Comparison of ENCODE assay signal across 26 mouse cellular contexts in the genomic region with DNA sequence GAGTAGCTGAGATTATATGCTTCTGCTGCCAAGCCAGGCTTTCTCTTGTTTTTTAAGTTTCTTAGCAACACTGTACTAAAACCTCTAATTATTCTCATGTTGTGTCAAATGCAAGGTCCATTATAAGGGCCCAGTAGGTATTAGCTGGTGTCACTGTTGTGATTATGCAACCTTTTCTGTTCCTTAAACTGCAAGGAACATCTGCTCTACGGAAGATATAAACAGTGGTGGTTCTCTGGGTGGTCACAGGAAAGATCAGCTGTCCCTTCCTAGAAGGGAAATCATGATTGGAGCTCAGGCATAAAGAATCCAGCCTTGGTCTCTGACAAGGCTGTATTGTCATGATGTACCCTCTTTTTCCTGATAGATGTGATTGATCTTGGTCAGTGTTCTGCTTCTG. TPM values are rescaled to one million over a fixed set of nuclear protein-coding genes. Genes with fewer than 3 reads are reported as not detected.
DNase-seq lines count a peak whose midpoint lies in the region; ATAC-seq lines count a peak whose summit lies in the region.
"Had no signal": no experiment of that assay in that cellular context is flagged by ENCODE, and none has a peak within 500 bp of the region (broad histone marks: within the 10 kb centered on the region; RNA-seq: fewer than 3 reads in every experiment).

No protein-coding gene starts in this region.

- no peak overlapping the region for H3K4me2 ChIP-seq in forebrain, embryonic 14.5 days (ENCODE audit: low read length)
- no peak overlapping the region for H3K4me2 ChIP-seq in kidney, embryonic 14.5 days (replicated peaks; ENCODE audit: low read depth, low read length)

- no peak for DNase-seq in forebrain, embryonic 14.5 days (ENCODE audit: low spot score)
- DNase-seq in adrenal gland, postnatal 25 days, result no peak
- no peak for DNase-seq in lung, adult 18-20 months
- DNase-seq: adrenal gland, adult 2 months; adrenal gland, adult 8-10 months; adrenal gland, postnatal 10 days; adrenal gland, postnatal 14 days; adrenal gland, postnatal 36 days; B cell, adult 2 months; cerebellum, adult 11 months; cerebellum, adult 11-12 months; cerebellum, adult 18-20 months had no signal

- no peaks in the 10 kb centered on the region for H3K27me3 ChIP-seq in forebrain, embryonic 14.5 days (replicated peaks; ENCODE audit: control insufficient read depth, insufficient read depth, low read length)
- no peaks in the 10 kb centered on the region for H3K27me3 ChIP-seq in kidney, embryonic 14.5 days (ENCODE audit: control insufficient read depth, insufficient read depth, low read length)
- H3K27me3 ChIP-seq: CH12.LX, Patski had no signal

- 92% methylated on average over 1 of the region's 1 CpGs for WGBS in forebrain, embryonic 14.5 days
- WGBS in kidney, embryonic 14.5 days, result 81% methylated on average over 1 of the region's 1 CpGs

- peak; percentile 58; the same call in 1 of the 2 replicates for ATAC-seq in common myeloid progenitor, adult 5-6 weeks (replicated peaks; ENCODE audit: low read depth, poor library complexity, severe bottlenecking)
- ATAC-seq in granulocyte monocyte progenitor cell, adult 5-6 weeks (replicated peaks; ENCODE audit: poor library complexity, severe bottlenecking), result peak; percentile 80
- ATAC-seq in megakaryocyte, adult 5-6 weeks (ENCODE audit: poor library complexity, severe bottlenecking), result 0 out of 2 replicates have a peak, but pooled peaks have one; percentile 43
- peak; percentile 68 for ATAC-seq in megakaryocyte progenitor cell, adult 5-6 weeks (replicated peaks; ENCODE audit: poor library complexity)
- no peak for ATAC-seq in forebrain, embryonic 14.5 days
- ATAC-seq in kidney, embryonic 14.5 days (ENCODE audit: low FRiP score, low TSS enrichment), result no peak
- ATAC-seq: activated CD4-positive, CD25-positive, alpha-beta regulatory T cell, adult 4 months; CD4-positive, CD25-positive, alpha-beta regulatory T cell, adult 4 months; Patski had no signal

- no peak overlapping the region for H3K9ac ChIP-seq in forebrain, embryonic 14.5 days (ENCODE audit: low read length)
- no peak overlapping the region for H3K9ac ChIP-seq in kidney, embryonic 14.5 days (ENCODE audit: low read depth, low read length)

- no peaks in the 10 kb centered on the region for H3K4me1 ChIP-seq in forebrain, embryonic 14.5 days (ENCODE audit: control insufficient read depth, insufficient read depth, low read length)
- H3K4me1 ChIP-seq in kidney, embryonic 14.5 days (ENCODE audit: control insufficient read depth, insufficient read depth, low read length), result no peaks in the 10 kb centered on the region

- no peak overlapping the region for H3K27ac ChIP-seq in forebrain, embryonic 14.5 days (ENCODE audit: low read depth, low read length)
- no peak overlapping the region for H3K27ac ChIP-seq in kidney, embryonic 14.5 days (ENCODE audit: low read depth, low read length)

- no peak overlapping the region for H3K4me3 ChIP-seq in forebrain, embryonic 14.5 days (ENCODE audit: low read depth, low read length)
- no peak overlapping the region for H3K4me3 ChIP-seq in kidney, embryonic 14.5 days (ENCODE audit: low read length)

- H3K9me3 ChIP-seq in forebrain, embryonic 14.5 days (replicated peaks; ENCODE audit: control insufficient read depth, low read length), result no peaks in the 10 kb centered on the region
- H3K9me3 ChIP-seq in kidney, embryonic 14.5 days (ENCODE audit: control insufficient read depth, low read length), result no peaks in the 10 kb centered on the region
- H3K9me3 ChIP-seq: G1E had no signal

- no peaks in the 10 kb centered on the region for H3K36me3 ChIP-seq in forebrain, embryonic 14.5 days (ENCODE audit: control insufficient read depth, insufficient read depth, low read length)
- H3K36me3 ChIP-seq in kidney, embryonic 14.5 days (ENCODE audit: control insufficient read depth, insufficient read depth, low read length), result no peaks in the 10 kb centered on the region
- H3K36me3 ChIP-seq: G1E had no signal

RNA-seq across cellular contexts. Expression of a gene that starts 57.6 kb away (rescaled TPM):
- total RNA-seq in common myeloid progenitor, adult 5-6 weeks (2017), result not detected in 2 replicates
- not detected in 2 replicates for total RNA-seq in granulocyte monocyte progenitor cell, adult 5-6 weeks (2014; fragmentation: Nextera tagmentation)
- total RNA-seq in granulocyte monocyte progenitor cell, adult 5-6 weeks (2017), result not detected in 2 replicates
- total RNA-seq in megakaryocyte, adult 5-6 weeks (2015), result not detected in 2 replicates
- not detected in 2 replicates for total RNA-seq in megakaryocyte, adult 5-6 weeks (2017)
- total RNA-seq in megakaryocyte progenitor cell, adult 5-6 weeks (2015), result not detected in 2 replicates
- total RNA-seq in megakaryocyte progenitor cell, adult 5-6 weeks (2017), result not detected in 2 replicates
- polyA plus RNA-seq in forebrain, embryonic 14.5 days (2014; fragmentation: Nextera tagmentation; extraction: Ambion mirVana), result 0.12 and 0.13 TPM in 2 replicates
- total RNA-seq in adrenal gland, postnatal 25 days (2021), result not detected in 2 replicates
- 0.19 TPM in 1 of 2 replicates, not detected in the other for polyA plus RNA-seq in kidney, embryonic 14.5 days (2014; fragmentation: Nextera tagmentation; extraction: Ambion mirVana)
- total RNA-seq: adrenal gland, adult 18-20 months; adrenal gland, adult 2 months; adrenal gland, adult 8-10 months; adrenal gland, postnatal 10 days; adrenal gland, postnatal 14 days; adrenal gland, postnatal 36 days; adrenal gland, postnatal 4 days; CH12.LX; G1E; MEL had no signal
- polyA plus RNA-seq: activated CD4-positive, CD25-positive, alpha-beta regulatory T cell, adult 4 months; C2C12; CD4-positive, CD25-positive, alpha-beta regulatory T cell, adult 4 months; G1E; Patski had no signal

Comparison
In these comparisons a context has a peak if more than half of its experiments do, and no peak if none do; other contexts are left out.
1. ATAC-seq: peak in common myeloid progenitor, adult 5-6 weeks (single experiment), granulocyte monocyte progenitor cell, adult 5-6 weeks (single experiment), megakaryocyte, adult 5-6 weeks (single experiment) and megakaryocyte progenitor cell, adult 5-6 weeks (single experiment); none in forebrain, embryonic 14.5 days (single experiment) and kidney, embryonic 14.5 days (single experiment).